ENCODE assay signal across 10 mouse cellular contexts in the genomic region with DNA sequence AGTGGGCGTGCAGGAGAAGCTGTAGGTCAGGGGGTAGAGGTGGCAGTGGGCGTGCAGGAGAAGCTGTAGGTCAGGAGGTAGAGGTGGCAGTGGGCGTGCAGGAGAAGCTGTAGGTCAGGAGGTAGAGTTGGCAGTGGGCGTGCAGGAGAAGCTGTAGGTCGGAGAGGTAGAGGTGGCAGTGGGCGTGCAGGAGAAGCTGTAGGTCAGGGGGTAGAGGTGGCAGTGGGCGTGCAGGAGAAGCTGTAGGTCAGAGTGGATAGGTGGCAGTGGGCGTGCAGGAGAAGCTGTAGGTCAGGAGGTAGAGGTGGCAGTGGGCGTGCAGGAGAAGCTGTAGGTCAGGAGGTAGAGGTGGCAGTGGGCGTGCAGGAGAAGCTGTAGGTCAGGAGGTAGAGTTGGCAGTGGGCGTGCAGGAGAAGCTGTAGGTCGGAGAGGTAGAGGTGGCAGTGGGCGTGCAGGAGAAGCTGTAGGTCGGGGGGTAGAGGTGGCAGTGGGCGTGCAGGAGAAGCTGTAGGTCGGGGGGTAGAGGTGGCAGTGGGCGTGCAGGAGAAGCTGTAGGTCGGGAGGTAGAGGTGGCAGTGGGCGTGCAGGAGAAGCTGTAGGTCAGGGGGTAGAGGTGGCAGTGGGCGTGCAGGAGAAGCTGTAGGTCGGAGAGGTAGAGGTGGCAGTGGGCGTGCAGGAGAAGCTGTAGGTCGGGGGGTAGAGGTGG. TPM values are rescaled to one million over a fixed set of nuclear protein-coding genes. Genes with fewer than 3 reads are reported as not detected.
A peak's percentile ranks its signal among the peaks of the same experiment; 100 is the strongest.
DNase-seq lines count a peak whose midpoint lies in the region; TF ChIP-seq lines count a peak whose summit lies in the region.
"Not testable (repeated sequence)": the region's sequence is repeated elsewhere in the genome, so short reads cannot be mapped to it uniquely, and the experiment has no call there.
"Had no signal": no experiment of that assay in that cellular context is flagged by ENCODE, and none has a peak within 500 bp of the region (broad histone marks: within the 10 kb centered on the region; RNA-seq: fewer than 3 reads in every experiment).

No protein-coding gene starts in this region.

- intact Hi-C loops in heart, postnatal 25 days (cut with DNase I) = not testable (repeated sequence)

- not testable (repeated sequence) for TF ChIP-seq POLR2A in lung, adult 2 months (IDR thresholded peaks at IDR 0.05; ENCODE audit: borderline replicate concordance, extremely low read depth, low read depth, low read length)

- not testable (repeated sequence) for H3K4me3 ChIP-seq in lung, adult 2 months (replicated peaks; ENCODE audit: extremely low read depth, low read depth, low read length)

- not testable (repeated sequence) for H3K4me1 ChIP-seq in lung, adult 2 months (ENCODE audit: control insufficient read depth, insufficient read depth, low read length)

- not testable (repeated sequence) for TF ChIP-seq CTCF in lung, adult 2 months (IDR thresholded peaks at IDR 0.05; ENCODE audit: insufficient read depth, low read length)

- WGBS in lung, adult 2 months = 87% methylated on average over 23 of the region's 23 CpGs

- DNase-seq in cerebellum, adult 18-20 months = peak; percentile 44 to 51
- peak; percentile 78 for DNase-seq in gastrocnemius, adult 18-20 months (ENCODE audit: low spot score)
- peak; percentile 58 for DNase-seq in heart, postnatal 25 days (ENCODE audit: low spot score)
- DNase-seq in layer of hippocampus, postnatal 10 days (ENCODE audit: low spot score in 2 of 2) = peak; percentile 59 to 64
- peak; percentile 72 for DNase-seq in lung, adult 2 months
- peak; percentile 37 to 74 for DNase-seq in right cerebral cortex, adult 2 months (ENCODE audit: low spot score in 2 of 2)
- peak; percentile 71 for DNase-seq in thymus, postnatal 14 days

RNA-seq across cellular contexts. Expression of a gene that starts 3.7 kb away (rescaled TPM):
- not detected for total RNA-seq in gastrocnemius, adult 18-20 months (2021)
- under 1 TPM in 1 of 2 experiments, not detected in 1; 0.17 TPM for total RNA-seq in heart, postnatal 25 days (2021)
- 1 to 10 TPM in 1 of 2 experiments, under 1 TPM in 1; 0.58 to 1.2 TPM for total RNA-seq in layer of hippocampus, postnatal 10 days (2021)
- polyA plus RNA-seq in lung, adult 2 months (2012; rRNA removed) = 32.4 and 47.5 TPM in 2 replicates
- polyA plus RNA-seq: midbrain, embryonic 13.5 days had no signal

RNA-seq across cellular contexts. Expression of a gene that starts 20.8 kb away (rescaled TPM):
- not detected for total RNA-seq in gastrocnemius, adult 18-20 months (2021)
- not detected for total RNA-seq in heart, postnatal 25 days (2021)
- not detected for total RNA-seq in layer of hippocampus, postnatal 10 days (2021)
- polyA plus RNA-seq in lung, adult 2 months (2012; rRNA removed) = 17.0 and 17.7 TPM in 2 replicates
- total RNA-seq: neutrophil, adult 5-6 weeks had no signal
- polyA plus RNA-seq: forebrain, embryonic 15.5 days had no signal

RNA-seq across cellular contexts. Expression of a gene that starts 57.7 kb away (rescaled TPM):
- total RNA-seq in gastrocnemius, adult 18-20 months (2021) = 10 to 100 TPM; 11.0 to 14.3 TPM
- 10 to 100 TPM; 64.0 to 75.8 TPM for total RNA-seq in heart, postnatal 25 days (2021)
- 10 to 100 TPM; 15.3 to 16.2 TPM for total RNA-seq in layer of hippocampus, postnatal 10 days (2021)
- 245 and 308 TPM in 2 replicates for polyA plus RNA-seq in lung, adult 2 months (2012; rRNA removed)
- total RNA-seq: neutrophil, adult 5-6 weeks had no signal
